Mouse (Mus musculus) frontal cortex, adult 2 months (tissue): ENCODE measurements at regions not wholly inside any gene's neighbourhood (a gene's known extent, or its start where the extent isn't known, plus 50 kb on each side); places are given as distances from the start of the nearest gene placed in this dataset.

ENCODE experiments used
- DNase-seq, 2 experiments: peaks; one replicate each; pipeline ENCODE4 v3.0.0; 2022; ENCODE audit warnings: low spot score in 1 of 2; ENCODE audit errors: extremely low spot score in 1 of 2

- peak in 1 of 2 experiments; percentile 50 for DNase-seq
Observed at GRCm38 (mm10) chr14:70839126-70839525, 239.5 kb upstream of the Fam160b2 start.

- no peak for DNase-seq
Observed at GRCm38 (mm10) chr14:70837528-70837927, 237.9 kb upstream of the Fam160b2 start.

- no peak for DNase-seq
Observed at GRCm38 (mm10) chr14:70833238-70833637, 233.6 kb upstream of the Fam160b2 start.

- DNase-seq, result no peak
Observed at GRCm38 (mm10) chr14:70832462-70833212, 233.0 kb upstream of the Fam160b2 start.

- DNase-seq, result no peak
Observed at GRCm38 (mm10) chr14:70832042-70832441, 232.4 kb upstream of the Fam160b2 start.
